Mouse (Mus musculus) hindbrain, embryonic 12.5 days (tissue): ENCODE results near the gene 1700029P11Rik. TPM values are rescaled to one million over a fixed set of nuclear protein-coding genes. Genes with fewer than 3 reads are reported as not detected.

Source experiments
- ATAC-seq: fragments of 200-750 bp; cut with Nextera tagmentation; 2 replicates; pipeline ENCODE4 v1.8.0; 2017; ENCODE audit warnings: moderate TSS enrichment; ENCODE audit not compliant: low FRiP score
- H3K27ac ChIP-seq: fragments of 300-500 bp; sonication (generic); 2 replicates; pipeline ENCODE4 v1.5.1; 2016; ENCODE audit warnings: mild to moderate bottlenecking
- H3K27me3 ChIP-seq: fragments of 300-500 bp; sonication (generic); 2 replicates; pipeline ENCODE4 v1.6.1; 2016; ENCODE audit warnings: mild to moderate bottlenecking
- H3K36me3 ChIP-seq: fragments of 300-500 bp; sonication (generic); 2 replicates; pipeline ENCODE4 v1.6.1; 2016; ENCODE audit warnings: mild to moderate bottlenecking
- H3K4me1 ChIP-seq: fragments of 300-500 bp; sonication (generic); 2 replicates; pipeline ENCODE4 v1.6.1; 2016
- H3K4me2 ChIP-seq: fragments of 300-500 bp; sonication (generic); replicated peaks from 2 replicates; pipeline ENCODE4 v1.6.1; 2016; ENCODE audit warnings: mild to moderate bottlenecking
- H3K4me3 ChIP-seq: fragments of 300-500 bp; sonication (generic); 2 replicates; pipeline ENCODE4 v1.5.1; 2016; ENCODE audit warnings: mild to moderate bottlenecking
- H3K9ac ChIP-seq: fragments of 300-500 bp; sonication (generic); 2 replicates; pipeline ENCODE4 v1.6.1; 2016; ENCODE audit warnings: mild to moderate bottlenecking, moderate library complexity
- H3K9me3 ChIP-seq: fragments of 300-500 bp; sonication (generic); replicated peaks from 2 replicates; pipeline ENCODE4 v1.6.1; 2016; ENCODE audit warnings: mild to moderate bottlenecking
- WGBS: fragments of 180-500 bp; shearing (Covaris S2); methylation state at CpG from one replicate; pipeline ENCODE4 v1.1.7; 2016; 5-methylcytosine and 5-hydroxymethylcytosine counted together
- polyA plus RNA-seq: library from polyadenylated mRNA; unstranded; fragments of >200 nt; fragmentation: Nextera tagmentation; extraction: Ambion mirVana; gene quantifications from 2 replicates; pipeline ENCODE4 v1.2.1, GENCODE M21; 2016

The 1700029P11Rik gene
- polyA plus RNA-seq, 1 experiment from 2014 or later: not detected

GRCm38 (mm10) chr15:82017461-82017860, 37.1 kb downstream of the 1700029P11Rik start:
- H3K4me1 ChIP-seq: peaks cover 20% of the 10 kb centered on the region
- WGBS: 75% methylated on average over 4 of the region's 4 CpGs
- no peak overlapping the region for H3K27ac ChIP-seq
- no peaks in the 10 kb centered on the region for H3K9me3 ChIP-seq
- H3K4me2 ChIP-seq: no peak overlapping the region
- no peaks in the 10 kb centered on the region for H3K27me3 ChIP-seq
- H3K36me3 ChIP-seq: peaks cover 22% of the 10 kb centered on the region
- ATAC-seq: no peak
- no peak overlapping the region for H3K4me3 ChIP-seq
- H3K9ac ChIP-seq: no peak overlapping the region

- Histone ChIP-seq H3K36me3 (peaks cover 38% of the 10 kb centered on the region), H3K27me3 (no peaks in the 10 kb centered on the region)
- ATAC-seq: no peak
Measured at GRCm38 (mm10) chr15:82019288-82019687, 38.9 kb downstream of the 1700029P11Rik start.

GRCm38 (mm10) chr15:82022535-82023088, 42.3 kb downstream of the 1700029P11Rik start:
- H3K36me3 ChIP-seq: peaks cover 71% of the 10 kb centered on the region
- no peak overlapping the region for H3K27ac ChIP-seq
- H3K9ac ChIP-seq: no peak overlapping the region
- no peaks in the 10 kb centered on the region for H3K9me3 ChIP-seq
- H3K4me1 ChIP-seq: no peaks in the 10 kb centered on the region
- no peaks in the 10 kb centered on the region for H3K27me3 ChIP-seq
- H3K4me2 ChIP-seq: no peak overlapping the region
- no peak for ATAC-seq
- no peak overlapping the region for H3K4me3 ChIP-seq
- 91% methylated on average over 13 of the region's 13 CpGs for WGBS

More at GRCm38 (mm10) chr15:82019288-82019687, 38.9 kb downstream of the 1700029P11Rik start:
- H3K9me3 ChIP-seq: no peaks in the 10 kb centered on the region
- H3K27ac ChIP-seq: no peak overlapping the region
- H3K4me1 ChIP-seq: peaks cover 16% of the 10 kb centered on the region
- H3K4me2 ChIP-seq: no peak overlapping the region
- H3K4me3 ChIP-seq: no peak overlapping the region
- 87% methylated on average over 3 of the region's 3 CpGs for whole genome bisulfite sequencing
- H3K9ac ChIP-seq: no peak overlapping the region

GRCm38 (mm10) chr15:82023965-82024635, 43.8 kb downstream of the 1700029P11Rik start:
- ATAC-seq: no peak
- H3K36me3 ChIP-seq: peaks cover 81% of the 10 kb centered on the region
- 93% methylated on average over 6 of the region's 6 CpGs for WGBS

GRCm38 (mm10) chr15:82027276-82027675, 46.9 kb downstream of the 1700029P11Rik start:
- H3K4me1 ChIP-seq: no peaks in the 10 kb centered on the region
- H3K4me3 ChIP-seq: no peak overlapping the region
- no peak overlapping the region for H3K9ac ChIP-seq
- no peak overlapping the region for H3K4me2 ChIP-seq
- 94% methylated on average over 7 of the region's 7 CpGs for WGBS
- H3K9me3 ChIP-seq: no peaks in the 10 kb centered on the region
- H3K36me3 ChIP-seq: peaks cover 95% of the 10 kb centered on the region
- ATAC-seq: no peak
- no peak overlapping the region for H3K27ac ChIP-seq
- H3K27me3 ChIP-seq: no peaks in the 10 kb centered on the region

More at GRCm38 (mm10) chr15:82023965-82024635, 43.8 kb downstream of the 1700029P11Rik start:
- Histone ChIP-seq H3K9ac (no peak overlapping the region), H3K4me2 (no peak overlapping the region), H3K27me3 (no peaks in the 10 kb centered on the region), H3K27ac (no peak overlapping the region), H3K4me1 (no peaks in the 10 kb centered on the region), H3K9me3 (no peaks in the 10 kb centered on the region), H3K4me3 (no peak overlapping the region)

- Histone ChIP-seq H3K9ac (no peak overlapping the region), H3K4me2 (no peak overlapping the region), H3K27ac (no peak overlapping the region), H3K9me3 (no peaks in the 10 kb centered on the region), H3K27me3 (no peaks in the 10 kb centered on the region), H3K4me1 (no peaks in the 10 kb centered on the region), H3K4me3 (no peak overlapping the region), H3K36me3 (peaks cover 93% of the 10 kb centered on the region)
- WGBS: 91% methylated on average over 7 of the region's 7 CpGs
- ATAC-seq: no peak
Measured at GRCm38 (mm10) chr15:82027726-82028125, 47.4 kb downstream of the 1700029P11Rik start.

Other genes starting within 250 kb of the 1700029P11Rik start
- 51.6 and 52.1 TPM in 2 replicates for gene Zc3h7b, start 235.5 kb upstream of the 1700029P11Rik start, polyA plus RNA-seq
- 131 and 134 TPM in 2 replicates for gene Rangap1, start 235.0 kb upstream of the 1700029P11Rik start, polyA plus RNA-seq
- gene Tef, start 178.1 kb upstream of the 1700029P11Rik start, polyA plus RNA-seq: 30.0 and 31.9 TPM in 2 replicates
- gene Tob2, start 121.7 kb upstream of the 1700029P11Rik start, polyA plus RNA-seq: 20.4 and 21.2 TPM in 2 replicates
- 102 and 115 TPM in 2 replicates for gene Phf5a, start 108.6 kb upstream of the 1700029P11Rik start, polyA plus RNA-seq
- 193 TPM in 2 replicates for gene Aco2, start 108.2 kb upstream of the 1700029P11Rik start, polyA plus RNA-seq
- 58.0 and 58.4 TPM in 2 replicates for gene Polr3h, start 54.3 kb upstream of the 1700029P11Rik start, polyA plus RNA-seq
- 48.0 and 57.1 TPM in 2 replicates for gene Csdc2, start 43.8 kb upstream of the 1700029P11Rik start, polyA plus RNA-seq
- 30.7 and 32.3 TPM in 2 replicates for gene Pmm1, start 19.6 kb upstream of the 1700029P11Rik start, polyA plus RNA-seq
- gene Xrcc6, start 7.3 kb downstream of the 1700029P11Rik start, polyA plus RNA-seq: 58.4 and 62.3 TPM in 2 replicates
- gene Desi1, start 53.3 kb downstream of the 1700029P11Rik start, polyA plus RNA-seq: 41.4 and 42.3 TPM in 2 replicates
- 169 and 192 TPM in 2 replicates for gene Snu13, start 67.1 kb downstream of the 1700029P11Rik start, polyA plus RNA-seq
- not detected in 2 replicates for gene 4930407I10Rik, start 78.6 kb downstream of the 1700029P11Rik start, polyA plus RNA-seq
- gene Mei1, start 89.5 kb downstream of the 1700029P11Rik start, polyA plus RNA-seq: 0.14 TPM in 1 of 2 replicates, not detected in the other
- 17.0 and 17.1 TPM in 2 replicates for gene Ccdc134, start 147.4 kb downstream of the 1700029P11Rik start, polyA plus RNA-seq
- gene Srebf2, start 166.6 kb downstream of the 1700029P11Rik start, polyA plus RNA-seq: 230 and 244 TPM in 2 replicates
- gene Shisa8, start 232.3 kb downstream of the 1700029P11Rik start, polyA plus RNA-seq: 1.6 and 1.7 TPM in 2 replicates
- 0.18 and 0.34 TPM in 2 replicates for gene Tnfrsf13c, start 243.8 kb downstream of the 1700029P11Rik start, polyA plus RNA-seq